Comparison of ENCODE assay signal across 29 mouse cellular contexts in genomic region chrX:162878236-162878635, GRCm38 (mm10).
"Had no signal": no experiment of that assay in that cellular context is flagged by ENCODE, and none has a peak within 500 bp of the region (broad histone marks: within the 10 kb centered on the region; RNA-seq: fewer than 3 reads in every experiment).

No protein-coding gene starts in this region.

- H3K4me2 ChIP-seq: limb, embryonic 12.5 days; limb, embryonic 13.5 days; limb, embryonic 15.5 days; liver, embryonic 11.5 days; liver, embryonic 12.5 days; liver, embryonic 13.5 days; liver, embryonic 15.5 days; lung, embryonic 14.5 days; lung, embryonic 15.5 days; midbrain, embryonic 11.5 days; midbrain, embryonic 12.5 days; midbrain, embryonic 13.5 days; midbrain, embryonic 15.5 days; neural tube, embryonic 12.5 days had no signal

- H3K27me3 ChIP-seq: limb, embryonic 12.5 days; limb, embryonic 13.5 days; limb, embryonic 15.5 days; liver, embryonic 12.5 days; liver, embryonic 13.5 days; liver, embryonic 15.5 days; lung, embryonic 15.5 days; megakaryocyte, embryonic 14.5 days; midbrain, embryonic 12.5 days; midbrain, embryonic 13.5 days; midbrain, embryonic 15.5 days; neural tube, embryonic 12.5 days had no signal

- DNase-seq: left cerebral cortex, postnatal 4 days; liver; liver, embryonic 13.5 days; liver, postnatal 0 days; lung, adult 18-20 months; lung, adult 2 months; lung, embryonic 14.5 days; lung, postnatal 10 days; lung, postnatal 14 days; lung, postnatal 36 days; lung, postnatal 4 days; midbrain, embryonic 14.5 days had no signal

- H3K4me3 ChIP-seq: limb, embryonic 10.5 days; limb, embryonic 12.5 days; limb, embryonic 13.5 days; limb, embryonic 15.5 days; liver, embryonic 12.5 days; liver, embryonic 13.5 days; liver, embryonic 15.5 days; lung, embryonic 15.5 days; megakaryocyte, embryonic 14.5 days; midbrain, embryonic 10.5 days; midbrain, embryonic 12.5 days; midbrain, embryonic 13.5 days; midbrain, embryonic 15.5 days; neural tube, embryonic 12.5 days had no signal

- ATAC-seq: liver, embryonic 12.5 days; liver, postnatal 0 days; lung, postnatal 0 days; midbrain, embryonic 13.5 days; midbrain, embryonic 15.5 days; midbrain, embryonic 16.5 days had no signal

- H3K36me3 ChIP-seq: limb, embryonic 15.5 days; liver, embryonic 13.5 days; lung, embryonic 15.5 days; midbrain, embryonic 15.5 days had no signal
